Mouse (Mus musculus) intestine, postnatal 0 days (tissue): ENCODE measurements around the gene Slc10a7. TPM values are rescaled to one million over a fixed set of nuclear protein-coding genes. Genes with fewer than 3 reads are reported as not detected.

Experiments used
- ATAC-seq: fragments of 200-750 bp; cut with Nextera tagmentation; 2 replicates; pipeline ENCODE4 v1.8.0; 2017; ENCODE audit warnings: mild to moderate bottlenecking, moderate TSS enrichment, moderate library complexity
- H3K27ac ChIP-seq: fragments of 300-500 bp; sonication (generic); 2 replicates; pipeline ENCODE4 v1.5.1; 2014; ENCODE audit warnings: mild to moderate bottlenecking, low read depth, low read length, moderate library complexity
- H3K27me3 ChIP-seq: fragments of 300-500 bp; sonication (generic); replicated peaks from 2 replicates; pipeline ENCODE4 v1.6.1; 2014; ENCODE audit warnings: low read length, mixed read lengths; ENCODE audit not compliant: control insufficient read depth, insufficient read depth
- H3K36me3 ChIP-seq: fragments of 300-500 bp; sonication (generic); 2 replicates; pipeline ENCODE4 v1.6.1; 2014; ENCODE audit warnings: mild to moderate bottlenecking, moderate library complexity; ENCODE audit not compliant: control insufficient read depth, insufficient read depth
- H3K4me1 ChIP-seq: fragments of 300-500 bp; sonication (generic); replicated peaks from 2 replicates; pipeline ENCODE4 v1.6.1; 2014; ENCODE audit warnings: antibody characterized with exemption, low read length, mixed read lengths; ENCODE audit not compliant: control insufficient read depth, insufficient read depth
- H3K4me2 ChIP-seq: fragments of 300-500 bp; sonication (generic); replicated peaks from 2 replicates; pipeline ENCODE4 v1.6.1; 2014; ENCODE audit warnings: low read depth, mild to moderate bottlenecking, moderate library complexity
- H3K4me3 ChIP-seq: fragments of 300-500 bp; sonication (generic); 2 replicates; pipeline ENCODE4 v1.5.1; 2014; ENCODE audit warnings: low read depth, low read length
- H3K9ac ChIP-seq: fragments of 300-500 bp; sonication (generic); 2 replicates; pipeline ENCODE4 v1.6.1; 2014; ENCODE audit warnings: mild to moderate bottlenecking, low read depth, low read length
- H3K9me3 ChIP-seq: fragments of 300-500 bp; sonication (generic); 2 replicates; pipeline ENCODE4 v1.6.1; 2016; ENCODE audit warnings: mixed run types; ENCODE audit not compliant: control insufficient read depth
- CTCF ChIP-seq: sonication (generic); IDR thresholded peaks from 2 replicates; pipeline ENCODE4 v1.5.1; 2016; ENCODE audit warnings: low read depth, mild to moderate bottlenecking, control low read depth, antibody characterized with exemption, moderate library complexity
- WGBS: fragments of 180-500 bp; shearing (Covaris S2); extraction: QIAGEN DNeasy Blood & Tissue Kit; methylation state at CpG from one replicate; pipeline ENCODE4 v1.1.7; 2014; 5-methylcytosine and 5-hydroxymethylcytosine counted together
- polyA plus RNA-seq: library from polyadenylated mRNA; unstranded; fragments of >200 nt; fragmentation: Nextera tagmentation; extraction: Ambion mirVana; gene quantifications from 2 replicates; pipeline ENCODE4 v1.2.1, GENCODE M21; 2015

Slc10a7 gene
- polyA plus RNA-seq, 1 experiment from 2014 or later = 7.4 TPM

- WGBS = 39% methylated on average over 6 of the region's 6 CpGs
- Histone ChIP-seq H3K4me1 (no peaks in the 10 kb centered on the region), H3K36me3 (no peaks in the 10 kb centered on the region), H3K9me3 (no peaks in the 10 kb centered on the region), H3K4me3 (no peak overlapping the region), H3K27me3 (no peaks in the 10 kb centered on the region), H3K9ac (no peak overlapping the region), H3K27ac (no peak overlapping the region), H3K4me2 (no peak overlapping the region)
- no peak for TF ChIP-seq CTCF
- ATAC-seq = no peak
Measured at GRCm38 (mm10) chr8:78740936-78741335, 231.8 kb downstream of the Slc10a7 start.

- no peak for ATAC-seq
- H3K4me2 ChIP-seq = no peak overlapping the region; the same call in 1 of the 2 replicates
- TF ChIP-seq CTCF = no peak
- no peaks in the 10 kb centered on the region for H3K9me3 ChIP-seq
- H3K27ac ChIP-seq = peak overlapping the region; percentile 50
- 58% methylated on average over 3 of the region's 3 CpGs for WGBS
- no peak overlapping the region for H3K9ac ChIP-seq
- no peak overlapping the region for H3K4me3 ChIP-seq
- H3K27me3 ChIP-seq = no peaks in the 10 kb centered on the region
- H3K36me3 ChIP-seq = no peaks in the 10 kb centered on the region
- H3K4me1 ChIP-seq = no peaks in the 10 kb centered on the region
Measured at GRCm38 (mm10) chr8:78741496-78741895, 232.3 kb downstream of the Slc10a7 start.

- Histone ChIP-seq H3K36me3 (no peaks in the 10 kb centered on the region), H3K4me3 (no peak overlapping the region), H3K9me3 (no peaks in the 10 kb centered on the region), H3K4me2 (no peak overlapping the region; the same call in 1 of the 2 replicates), H3K4me1 (no peaks in the 10 kb centered on the region), H3K9ac (no peak overlapping the region), H3K27ac (peak overlapping the region; percentile 50), H3K27me3 (no peaks in the 10 kb centered on the region)
- 26% methylated on average over 3 of the region's 3 CpGs for WGBS
- TF ChIP-seq CTCF = peak; percentile 39
- ATAC-seq = no peak
Measured at GRCm38 (mm10) chr8:78741965-78742364, 232.8 kb downstream of the Slc10a7 start.

GRCm38 (mm10) chr8:78742453-78742852 lies 233.3 kb downstream of the Slc10a7 start:
- WGBS = 22% methylated on average over 2 of the region's 2 CpGs
- Histone ChIP-seq H3K4me3 (no peak overlapping the region), H3K36me3 (no peaks in the 10 kb centered on the region), H3K4me1 (no peaks in the 10 kb centered on the region), H3K4me2 (no peak overlapping the region), H3K27ac (peak overlapping the region; percentile 50), H3K9me3 (no peaks in the 10 kb centered on the region), H3K9ac (no peak overlapping the region), H3K27me3 (no peaks in the 10 kb centered on the region)
- peak; percentile 81 for ATAC-seq
- no peak for TF ChIP-seq CTCF

- no peaks in the 10 kb centered on the region for H3K27me3 ChIP-seq
- H3K27ac ChIP-seq = no peak overlapping the region
- H3K4me3 ChIP-seq = no peak overlapping the region
- H3K9ac ChIP-seq = no peak overlapping the region
- TF ChIP-seq CTCF = no peak
- H3K36me3 ChIP-seq = no peaks in the 10 kb centered on the region
- H3K4me2 ChIP-seq = no peak overlapping the region
- H3K4me1 ChIP-seq = no peaks in the 10 kb centered on the region
- no peaks in the 10 kb centered on the region for H3K9me3 ChIP-seq
- ATAC-seq = no peak
Measured at GRCm38 (mm10) chr8:78747052-78747451, 237.9 kb downstream of the Slc10a7 start.

GRCm38 (mm10) chr8:78748701-78749100 lies 239.6 kb downstream of the Slc10a7 start:
- TF ChIP-seq CTCF = no peak
- H3K36me3 ChIP-seq = no peaks in the 10 kb centered on the region
- no peaks in the 10 kb centered on the region for H3K4me1 ChIP-seq
- no peaks in the 10 kb centered on the region for H3K27me3 ChIP-seq
- no peak overlapping the region for H3K27ac ChIP-seq
- WGBS = 68% methylated on average over 4 of the region's 4 CpGs
- H3K4me3 ChIP-seq = no peak overlapping the region
- H3K9ac ChIP-seq = no peak overlapping the region
- H3K4me2 ChIP-seq = no peak overlapping the region
- ATAC-seq = no peak
- no peaks in the 10 kb centered on the region for H3K9me3 ChIP-seq
